Mouse (Mus musculus): ENCODE measurements around the gene Mpp5. TPM values are rescaled to one million over a fixed set of nuclear protein-coding genes. Genes with fewer than 3 reads are reported as not detected.

Mpp5 gene
- total and polyA plus RNA-seq, 2 experiments from 2014 or later: 12.7 to 14.5 TPM

- H3K4me2 ChIP-seq (ENCODE audit: low read depth, low read length): peak overlapping the region; percentile 90
- WGBS: under 1% methylated on average over 10 of the region's 10 CpGs
- H3K36me3 ChIP-seq (ENCODE audit: insufficient read depth, low read length): no peaks in the 10 kb centered on the region
- peak overlapping the region; percentile 94 for H3K4me3 ChIP-seq (ENCODE audit: low read length)
- no peak overlapping the region; the same call in 1 of the 2 replicates for H3K27ac ChIP-seq
- DNase-seq (ENCODE audit: low spot score): no peak
- no peaks in the 10 kb centered on the region for H3K27me3 ChIP-seq (ENCODE audit: insufficient read depth, low read length)
- no peak for TF ChIP-seq CTCF (IDR thresholded peaks at IDR 0.05; ENCODE audit: low read depth)
- H3K9me3 ChIP-seq (ENCODE audit: low read length): no peaks in the 10 kb centered on the region
- ATAC-seq: peak; percentile 1; the same call in 1 of the 2 replicates
- H3K9ac ChIP-seq (replicated peaks; ENCODE audit: low read length): peak overlapping the region; percentile 84
- H3K4me1 ChIP-seq (ENCODE audit: insufficient read depth, low read length): 0 out of 2 replicates have a peak, but pooled peaks cover 3% of the 10 kb centered on the region
Observed at GRCm38 (mm10) chr12:78748113-78748512, 594 bp upstream of the Mpp5 start.

- 0 out of 2 replicates have a peak, but pooled peaks cover 3% of the 10 kb centered on the region for H3K4me1 ChIP-seq (ENCODE audit: insufficient read depth, low read length)
- TF ChIP-seq CTCF (IDR thresholded peaks at IDR 0.05; ENCODE audit: low read depth): 0 out of 2 replicates have a peak, but pooled peaks have one; percentile 5
- peak overlapping the region; percentile 84 for H3K9ac ChIP-seq (replicated peaks; ENCODE audit: low read length)
- ATAC-seq: peak; percentile 12; the same call in 1 of the 2 replicates
- no peaks in the 10 kb centered on the region for H3K9me3 ChIP-seq (ENCODE audit: low read length)
- no peaks in the 10 kb centered on the region for H3K27me3 ChIP-seq (ENCODE audit: insufficient read depth, low read length)
- DNase-seq (ENCODE audit: low spot score): peak; percentile 41
- peak overlapping the region; percentile 82 for H3K27ac ChIP-seq
- WGBS: under 1% methylated on average over 18 of the region's 25 CpGs
- H3K4me2 ChIP-seq (ENCODE audit: low read depth, low read length): peak overlapping the region; percentile 90
- peak overlapping the region; percentile 94 for H3K4me3 ChIP-seq (ENCODE audit: low read length)
- H3K36me3 ChIP-seq (ENCODE audit: insufficient read depth, low read length): no peaks in the 10 kb centered on the region
Observed at GRCm38 (mm10) chr12:78749378-78749801, 683 bp downstream of the Mpp5 start.

- H3K27me3 ChIP-seq (ENCODE audit: insufficient read depth, low read length): no peaks in the 10 kb centered on the region
- H3K4me3 ChIP-seq (ENCODE audit: low read length): no peak overlapping the region
- no peak overlapping the region for H3K9ac ChIP-seq (replicated peaks; ENCODE audit: low read length)
- TF ChIP-seq CTCF (IDR thresholded peaks at IDR 0.05; ENCODE audit: low read depth): no peak
- no peak overlapping the region for H3K27ac ChIP-seq
- DNase-seq (ENCODE audit: low spot score) (no peak), ATAC-seq (no peak)
- H3K4me2 ChIP-seq (ENCODE audit: low read depth, low read length): no peak overlapping the region
- H3K9me3 ChIP-seq (ENCODE audit: low read length): no peaks in the 10 kb centered on the region
- H3K4me1 ChIP-seq (ENCODE audit: insufficient read depth, low read length): no peaks in the 10 kb centered on the region
- no peaks in the 10 kb centered on the region for H3K36me3 ChIP-seq (ENCODE audit: insufficient read depth, low read length)
Observed at GRCm38 (mm10) chr12:78761979-78762378, 13.3 kb downstream of the Mpp5 start.

- Histone ChIP-seq H3K4me1 (ENCODE audit: insufficient read depth, low read length) (no peaks in the 10 kb centered on the region), H3K36me3 (ENCODE audit: insufficient read depth, low read length) (no peaks in the 10 kb centered on the region), H3K9ac (replicated peaks; ENCODE audit: low read length) (no peak overlapping the region), H3K27ac (no peak overlapping the region), H3K4me2 (ENCODE audit: low read depth, low read length) (no peak overlapping the region), H3K4me3 (ENCODE audit: low read length) (no peak overlapping the region), H3K27me3 (ENCODE audit: insufficient read depth, low read length) (no peaks in the 10 kb centered on the region), H3K9me3 (ENCODE audit: low read length) (no peaks in the 10 kb centered on the region)
- WGBS: 80% methylated on average over 6 of the region's 6 CpGs
- no peak for ATAC-seq
- no peak for DNase-seq (ENCODE audit: low spot score)
- no peak for TF ChIP-seq CTCF (IDR thresholded peaks at IDR 0.05; ENCODE audit: low read depth)
Observed at GRCm38 (mm10) chr12:78769031-78769713, 20.5 kb downstream of the Mpp5 start.

GRCm38 (mm10) chr12:78773211-78773610, 24.5 kb downstream of the Mpp5 start:
- DNase-seq (ENCODE audit: low spot score) (no peak), ATAC-seq (no peak)
- WGBS: 85% methylated on average over 2 of the region's 2 CpGs
- no peaks in the 10 kb centered on the region for H3K4me1 ChIP-seq (ENCODE audit: insufficient read depth, low read length)
- no peaks in the 10 kb centered on the region for H3K36me3 ChIP-seq (ENCODE audit: insufficient read depth, low read length)
- H3K4me3 ChIP-seq (ENCODE audit: low read length): no peak overlapping the region
- no peaks in the 10 kb centered on the region for H3K27me3 ChIP-seq (ENCODE audit: insufficient read depth, low read length)
- H3K9me3 ChIP-seq (ENCODE audit: low read length): no peaks in the 10 kb centered on the region
- no peak overlapping the region for H3K4me2 ChIP-seq (ENCODE audit: low read depth, low read length)
- no peak overlapping the region for H3K27ac ChIP-seq
- TF ChIP-seq CTCF (IDR thresholded peaks at IDR 0.05; ENCODE audit: low read depth): no peak
- H3K9ac ChIP-seq (replicated peaks; ENCODE audit: low read length): no peak overlapping the region

GRCm38 (mm10) chr12:78777916-78778315, 29.2 kb downstream of the Mpp5 start:
- H3K27ac ChIP-seq: no peak overlapping the region
- no peaks in the 10 kb centered on the region for H3K9me3 ChIP-seq (ENCODE audit: low read length)
- DNase-seq (ENCODE audit: low spot score): no peak
- H3K9ac ChIP-seq (replicated peaks; ENCODE audit: low read length): no peak overlapping the region
- no peaks in the 10 kb centered on the region for H3K4me1 ChIP-seq (ENCODE audit: insufficient read depth, low read length)
- H3K4me3 ChIP-seq (ENCODE audit: low read length): no peak overlapping the region
- H3K27me3 ChIP-seq (ENCODE audit: insufficient read depth, low read length): no peaks in the 10 kb centered on the region
- 0 out of 2 replicates have a peak overlapping the region, but pooled peaks have one; percentile 1 for H3K4me2 ChIP-seq (ENCODE audit: low read depth, low read length)
- no peaks in the 10 kb centered on the region for H3K36me3 ChIP-seq (ENCODE audit: insufficient read depth, low read length)
- no peak for ATAC-seq
- no peak for TF ChIP-seq CTCF (IDR thresholded peaks at IDR 0.05; ENCODE audit: low read depth)
- 15% methylated on average over 2 of the region's 2 CpGs for WGBS

Measured in hindbrain, postnatal 0 days (tissue).